Mouse (Mus musculus) monocyte, adult 5-6 weeks (primary cell): ENCODE data around the gene Olfr960. TPM values are rescaled to one million over a fixed set of nuclear protein-coding genes. Genes with fewer than 3 reads are reported as not detected.

ENCODE experiments used
- total RNA-seq: library from RNA; stranded (forward); fragments of 200-1000, 200-491, 200-594 nt; gene quantifications from 3 replicates; pipeline ENCODE4 v1.2.3, GENCODE M21; 2017

Olfr960 gene
- total RNA-seq, 1 experiment from 2014 or later = not detected

Other genes starting within 250 kb of the Olfr960 start
- not detected in 3 replicates for gene Olfr951, start 234.0 kb upstream of the Olfr960 start, total RNA-seq
- gene Olfr952, start 194.2 kb upstream of the Olfr960 start, total RNA-seq = not detected in 3 replicates
- gene Olfr954, start 164.7 kb upstream of the Olfr960 start, total RNA-seq = not detected in 3 replicates
- gene Olfr955, start 149.4 kb upstream of the Olfr960 start, total RNA-seq = not detected in 3 replicates
- not detected in 3 replicates for gene Olfr44, start 127.4 kb upstream of the Olfr960 start, total RNA-seq
- not detected in 3 replicates for gene Olfr957, start 105.6 kb upstream of the Olfr960 start, total RNA-seq
- not detected in 3 replicates for gene Olfr958, start 67.3 kb upstream of the Olfr960 start, total RNA-seq
- not detected in 3 replicates for gene Olfr959, start 45.8 kb upstream of the Olfr960 start, total RNA-seq
- not detected in 3 replicates for gene AW551984, start 17.0 kb upstream of the Olfr960 start, total RNA-seq
- gene Olfr148, start 10.7 kb upstream of the Olfr960 start, total RNA-seq = not detected in 3 replicates
- not detected in 3 replicates for gene Olfr961, start 23.7 kb downstream of the Olfr960 start, total RNA-seq
- not detected in 3 replicates for gene Olfr963, start 45.8 kb downstream of the Olfr960 start, total RNA-seq
- not detected in 3 replicates for gene Olfr149, start 85.7 kb downstream of the Olfr960 start, total RNA-seq
- gene Olfr965, start 90.0 kb downstream of the Olfr960 start, total RNA-seq = not detected in 3 replicates
- not detected in 3 replicates for gene Olfr150, start 109.6 kb downstream of the Olfr960 start, total RNA-seq
- gene Olfr967, start 124.9 kb downstream of the Olfr960 start, total RNA-seq = 1.1 TPM in 1 of 3 replicates, not detected in the others
- gene Olfr968, start 161.9 kb downstream of the Olfr960 start, total RNA-seq = not detected in 3 replicates
- gene Olfr969, start 169.6 kb downstream of the Olfr960 start, total RNA-seq = not detected in 3 replicates
- not detected in 3 replicates for gene Olfr970, start 187.5 kb downstream of the Olfr960 start, total RNA-seq
- not detected in 3 replicates for gene Olfr971, start 215.5 kb downstream of the Olfr960 start, total RNA-seq
- gene Olfr972, start 245.0 kb downstream of the Olfr960 start, total RNA-seq = not detected in 3 replicates